Mouse (Mus musculus): ENCODE data around the gene Fam206a.

Gene Fam206a

DNA sequence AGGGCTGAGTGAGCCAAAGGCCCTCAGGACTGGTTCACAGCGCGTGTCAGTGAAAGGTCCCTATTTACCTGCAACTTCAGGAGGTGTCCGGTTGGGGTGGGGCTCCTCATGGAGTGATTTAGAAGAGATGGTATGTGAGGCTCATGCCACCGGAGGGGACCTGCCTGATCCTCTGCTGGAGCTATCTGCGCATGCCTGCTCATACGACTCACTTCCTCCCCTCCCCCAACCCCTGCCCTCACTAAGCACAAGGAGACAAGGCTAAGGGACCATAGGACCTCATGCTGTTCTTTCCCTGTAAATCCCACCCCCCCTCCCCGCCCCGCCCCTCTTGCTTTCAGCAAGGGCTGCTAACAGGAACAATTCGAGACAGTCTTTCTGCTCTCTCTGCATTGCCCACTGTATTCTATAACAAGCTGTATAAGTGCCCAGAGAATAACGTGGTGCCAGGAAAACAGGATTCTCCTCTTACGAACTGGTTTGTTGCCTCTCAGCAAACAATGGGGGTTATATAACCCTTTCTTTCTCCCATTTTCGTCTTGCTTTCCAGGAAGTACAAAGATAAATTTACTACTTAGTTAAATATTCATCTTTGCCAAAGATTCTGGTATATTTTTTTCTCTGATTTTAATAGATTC, 43.9 kb downstream of the Fam206a start:
- no peak for DNase-seq

DNA sequence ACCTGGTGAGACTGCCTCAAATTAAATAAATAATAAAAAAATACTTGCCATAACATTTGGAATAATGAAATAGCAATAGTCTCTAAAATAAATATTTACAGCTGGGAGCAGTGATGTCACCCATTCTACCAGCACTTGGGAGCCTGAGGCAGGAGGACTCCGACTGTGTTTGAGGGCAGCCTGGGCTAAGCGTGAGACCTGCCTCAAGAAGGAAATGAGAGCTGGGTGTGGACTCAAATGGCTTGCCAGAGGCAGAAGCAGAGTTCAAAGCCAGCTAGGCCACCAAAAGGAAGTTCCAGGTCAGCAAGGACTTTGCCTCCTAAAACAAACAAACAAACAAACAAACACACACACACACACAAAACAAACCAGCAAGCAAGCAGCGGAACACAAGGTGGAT, 45.3 kb downstream of the Fam206a start:
- no peak for DNase-seq

DNA sequence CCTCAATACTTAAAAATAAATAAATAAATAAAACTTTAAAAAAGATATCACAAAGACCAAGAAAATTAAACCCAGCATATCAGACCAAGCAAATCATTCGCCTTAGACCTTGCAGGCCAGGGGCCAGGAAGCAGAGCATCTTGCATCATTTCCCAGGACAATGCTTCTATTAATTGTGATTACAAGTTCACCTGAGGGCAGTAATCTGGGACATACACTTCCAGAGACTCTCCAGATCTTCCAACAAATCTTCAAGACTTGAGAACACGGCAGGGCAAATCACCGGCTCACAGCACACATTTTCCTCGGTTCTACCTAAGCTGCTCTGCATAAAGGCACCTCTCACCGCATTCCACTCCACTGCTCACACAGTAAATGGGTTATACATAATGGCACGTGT, 45.9 kb downstream of the Fam206a start:
- no peak for DNase-seq

DNA sequence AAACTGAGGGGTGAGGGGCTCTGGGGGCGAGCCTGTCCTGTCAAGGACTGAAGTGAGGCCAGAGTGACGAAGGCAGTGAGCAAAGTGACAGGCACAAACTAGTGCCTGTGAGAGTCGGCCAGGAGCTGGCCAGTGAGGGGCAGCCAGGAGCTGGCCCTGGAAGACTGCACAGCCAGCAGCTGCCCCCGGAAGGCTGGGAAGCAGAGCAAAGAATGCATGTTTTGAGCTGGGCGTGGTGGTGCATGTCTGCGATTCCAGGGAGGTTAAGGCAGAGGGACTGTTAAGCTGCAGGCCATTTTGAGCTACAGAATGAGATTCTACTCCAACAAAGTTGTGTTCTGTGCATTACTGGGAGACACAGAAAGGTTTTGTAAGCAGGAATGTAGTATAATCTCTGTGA, 48.6 kb downstream of the Fam206a start:
- peak; percentile 22 to 36 for DNase-seq

DNA sequence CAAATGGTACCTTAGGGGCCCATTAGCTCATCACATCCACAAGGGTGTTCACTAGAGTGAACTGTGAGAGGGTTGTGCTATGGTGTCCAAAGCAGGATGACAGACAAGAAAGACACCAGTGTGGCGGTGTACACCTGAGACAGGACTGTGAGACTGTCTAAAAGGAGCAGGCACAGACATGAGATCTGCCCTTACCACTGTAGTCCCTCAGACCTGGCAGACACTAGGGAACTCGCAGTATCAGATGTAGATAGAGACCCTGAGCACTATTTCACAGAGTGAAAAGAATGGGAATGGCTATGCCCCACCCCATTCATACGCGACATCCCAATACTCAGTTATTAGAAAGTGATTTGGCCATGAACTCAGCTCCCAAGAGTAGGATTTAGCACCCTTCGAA, 53.8 kb downstream of the Fam206a start:
- DNase-seq = no peak

DNA sequence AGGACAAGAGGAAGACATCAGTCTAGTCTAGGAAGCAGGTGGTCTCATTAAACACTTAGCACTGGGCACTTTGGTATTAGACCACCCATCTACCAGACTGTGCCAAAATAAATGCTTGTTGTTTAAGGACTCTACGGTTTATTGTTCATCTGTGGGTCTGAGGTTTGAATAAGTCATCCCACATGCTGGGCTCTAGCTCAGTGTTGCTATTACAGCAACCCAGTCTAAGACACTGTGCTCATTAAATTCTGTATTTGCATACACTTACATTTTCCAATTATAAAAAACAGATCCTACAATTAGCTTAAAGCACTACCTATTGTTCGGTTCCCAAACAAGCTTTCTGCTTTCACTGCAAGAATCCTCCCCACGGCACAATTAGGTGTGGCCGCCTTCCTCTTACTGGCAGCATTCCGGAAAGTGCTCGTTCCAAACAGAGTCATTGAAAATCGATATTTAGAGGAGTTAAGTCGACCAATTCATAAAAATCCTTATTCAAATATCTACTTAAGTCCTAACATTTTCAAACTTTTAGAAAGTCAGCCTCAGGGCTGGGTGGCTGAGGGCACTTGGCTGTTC, 54.3 kb downstream of the Fam206a start:
- DNase-seq = no peak

DNA sequence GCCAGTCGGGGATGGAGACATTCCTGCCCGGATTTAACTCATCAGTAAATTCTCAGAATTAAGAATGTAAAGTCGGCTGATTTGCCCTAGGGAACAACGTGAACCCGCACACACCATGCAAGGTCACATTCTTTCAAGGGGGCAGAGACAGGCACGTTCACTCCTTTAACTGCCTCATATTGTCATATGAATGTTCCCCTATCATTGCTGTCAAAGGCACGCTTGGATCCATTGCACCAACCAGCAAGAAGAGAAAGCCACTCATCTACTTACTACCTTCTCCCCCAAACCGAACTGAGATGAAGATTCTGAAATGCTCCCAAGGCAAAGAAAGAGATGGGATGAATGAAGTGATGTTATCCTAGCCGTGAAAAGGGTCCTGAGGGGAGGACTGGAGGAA, 56.6 kb downstream of the Fam206a start:
- no peak for DNase-seq

Data from cerebellum, postnatal 25 days (tissue).